Mouse (Mus musculus) liver, embryonic 11.5 days (tissue): ENCODE results near the gene Map1lc3b. TPM values are rescaled to one million over a fixed set of nuclear protein-coding genes. Genes with fewer than 3 reads are reported as not detected.

Source experiments
- ATAC-seq: fragments of 200-750 bp; cut with Nextera tagmentation; replicated peaks from 2 replicates; pipeline ENCODE4 v1.8.0; 2017; ENCODE audit warnings: moderate number of reproducible peaks, mild to moderate bottlenecking, moderate TSS enrichment, moderate library complexity; ENCODE audit not compliant: low FRiP score
- DNase-seq: peaks from one replicate; pipeline ENCODE4 v3.0.0-alpha.2; 2017; ENCODE audit warnings: low spot score
- H3K27ac ChIP-seq: fragments of 300-500 bp; sonication (generic); 2 replicates; pipeline ENCODE4 v1.5.1; 2014; ENCODE audit warnings: mild to moderate bottlenecking, low read depth, low read length, control low read depth
- H3K27me3 ChIP-seq: fragments of 300-500 bp; sonication (generic); replicated peaks from 2 replicates; pipeline ENCODE4 v1.6.1; 2014; ENCODE audit warnings: low read length, mixed read lengths; ENCODE audit not compliant: control insufficient read depth, insufficient read depth
- H3K36me3 ChIP-seq: fragments of 300-500 bp; sonication (generic); 2 replicates; pipeline ENCODE4 v1.6.1; 2014; ENCODE audit warnings: mild to moderate bottlenecking, low read length, moderate library complexity, mixed read lengths; ENCODE audit not compliant: control insufficient read depth, insufficient read depth
- H3K4me1 ChIP-seq: fragments of 300-500 bp; sonication (generic); replicated peaks from 2 replicates; pipeline ENCODE4 v1.6.1; 2014; ENCODE audit warnings: low read length, mixed read lengths; ENCODE audit not compliant: control insufficient read depth, insufficient read depth
- H3K4me2 ChIP-seq: fragments of 300-500 bp; sonication (generic); 2 replicates; pipeline ENCODE4 v1.6.1; 2014; ENCODE audit warnings: mild to moderate bottlenecking, control low read depth, moderate library complexity
- H3K4me3 ChIP-seq: fragments of 300-500 bp; sonication (generic); 2 replicates; pipeline ENCODE4 v1.5.1; 2014; ENCODE audit warnings: low read depth, low read length, control low read depth
- H3K9ac ChIP-seq: fragments of 300-500 bp; sonication (generic); 2 replicates; pipeline ENCODE4 v1.6.1; 2014; ENCODE audit warnings: low read depth, low read length, control low read depth
- H3K9me3 ChIP-seq: fragments of 300-500 bp; sonication (generic); 2 replicates; pipeline ENCODE4 v1.6.1; 2016; ENCODE audit warnings: low read length, inconsistent platforms, mixed read lengths; ENCODE audit not compliant: control insufficient read depth
- WGBS: fragments of 180-500 bp; shearing (Covaris S2); extraction: QIAGEN DNeasy Blood & Tissue Kit; methylation state at CpG from one replicate; pipeline ENCODE4 v1.1.7; 2014; 5-methylcytosine and 5-hydroxymethylcytosine counted together
- polyA plus RNA-seq: library from polyadenylated mRNA; unstranded; fragments of >200 nt; fragmentation: Nextera tagmentation; extraction: Ambion mirVana; gene quantifications from 2 replicates; pipeline ENCODE4 v1.2.1, GENCODE M21; 2014

The Map1lc3b gene
- polyA plus RNA-seq, 1 experiment from 2014 or later, result 167 TPM

DNA sequence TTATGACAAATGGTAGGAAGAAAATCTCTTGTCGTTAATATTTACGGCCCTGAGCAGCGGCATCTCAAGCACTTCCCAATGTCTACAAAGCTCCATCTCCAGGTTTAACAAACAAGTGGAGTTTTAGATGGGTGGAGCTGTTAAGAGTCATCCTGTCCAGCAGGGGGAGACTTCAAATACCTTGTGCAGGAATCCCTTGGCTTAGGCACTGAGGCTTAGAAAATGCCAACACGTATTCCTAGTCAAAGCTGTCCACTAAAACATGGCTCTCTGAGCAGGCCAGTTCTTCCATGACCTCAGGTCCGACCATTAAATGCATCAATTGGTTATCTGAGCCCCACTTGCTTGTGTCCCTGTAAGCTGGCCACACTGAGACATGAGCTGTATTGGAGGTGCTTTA is 17.5 kb downstream of the Map1lc3b start:
- no peak overlapping the region for H3K4me2 ChIP-seq
- H3K9ac ChIP-seq, result no peak overlapping the region
- 85% methylated on average over 5 of the region's 5 CpGs for WGBS
- no peaks in the 10 kb centered on the region for H3K9me3 ChIP-seq
- no peaks in the 10 kb centered on the region for H3K4me1 ChIP-seq
- no peaks in the 10 kb centered on the region for H3K27me3 ChIP-seq
- no peak overlapping the region for H3K4me3 ChIP-seq
- no peak for DNase-seq
- no peak for ATAC-seq
- H3K36me3 ChIP-seq, result peaks cover 17% of the 10 kb centered on the region
- H3K27ac ChIP-seq, result no peak overlapping the region

DNA sequence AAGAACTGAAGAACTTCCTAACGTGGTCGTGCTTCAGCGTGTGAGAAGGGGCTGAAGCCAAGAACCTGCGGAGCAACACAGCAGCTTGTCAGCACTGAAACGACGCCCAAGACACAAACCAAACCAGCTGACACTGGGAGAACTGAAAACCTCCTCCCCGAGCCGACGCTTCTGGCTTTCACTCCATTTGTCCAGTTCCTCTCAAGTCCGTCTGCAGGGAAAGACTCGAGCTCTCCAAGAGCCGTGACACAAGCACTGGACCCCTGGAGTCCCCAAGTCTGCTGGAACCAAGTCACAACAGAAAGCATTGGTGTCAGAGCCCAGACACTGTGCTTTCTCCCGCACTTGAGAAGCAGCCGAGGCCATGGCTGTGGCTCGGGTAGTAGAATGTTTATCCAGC is 19.1 kb downstream of the Map1lc3b start:
- WGBS, result 87% methylated on average over 15 of the region's 15 CpGs
- no peak overlapping the region for H3K9ac ChIP-seq
- H3K4me1 ChIP-seq, result no peaks in the 10 kb centered on the region
- H3K9me3 ChIP-seq, result no peaks in the 10 kb centered on the region
- no peak for ATAC-seq
- no peak overlapping the region for H3K27ac ChIP-seq
- no peak overlapping the region for H3K4me3 ChIP-seq
- peaks cover 12% of the 10 kb centered on the region for H3K36me3 ChIP-seq
- H3K4me2 ChIP-seq, result no peak overlapping the region
- DNase-seq, result no peak
- no peaks in the 10 kb centered on the region for H3K27me3 ChIP-seq

- DNase-seq (no peak), ATAC-seq (no peak)
- WGBS, result 90% methylated on average over 11 of the region's 11 CpGs
- H3K4me1 ChIP-seq, result no peaks in the 10 kb centered on the region
- H3K27ac ChIP-seq, result no peak overlapping the region
- no peak overlapping the region for H3K9ac ChIP-seq
- no peaks in the 10 kb centered on the region for H3K27me3 ChIP-seq
- H3K4me2 ChIP-seq, result no peak overlapping the region
- no peak overlapping the region for H3K4me3 ChIP-seq
- H3K9me3 ChIP-seq, result no peaks in the 10 kb centered on the region
- H3K36me3 ChIP-seq, result peaks cover 7% of the 10 kb centered on the region; the same call in 1 of the 2 replicates
Observed at GRCm38 (mm10) chr8:121609916-121610315, 19.8 kb downstream of the Map1lc3b start.

- Histone ChIP-seq H3K4me1 (no peaks in the 10 kb centered on the region), H3K4me3 (no peak overlapping the region), H3K27me3 (no peaks in the 10 kb centered on the region), H3K36me3 (peaks cover 3% of the 10 kb centered on the region; the same call in 1 of the 2 replicates), H3K27ac (no peak overlapping the region), H3K9ac (no peak overlapping the region), H3K9me3 (no peaks in the 10 kb centered on the region), H3K4me2 (no peak overlapping the region)
- no peak for DNase-seq
- no peak for ATAC-seq
Observed at GRCm38 (mm10) chr8:121613419-121613818, 23.3 kb downstream of the Map1lc3b start.

GRCm38 (mm10) chr8:121619401-121619995 is 29.3 kb downstream of the Map1lc3b start:
- H3K4me3 ChIP-seq, result no peak overlapping the region
- H3K27me3 ChIP-seq, result no peaks in the 10 kb centered on the region
- no peak overlapping the region for H3K9ac ChIP-seq
- H3K4me2 ChIP-seq, result no peak overlapping the region
- H3K4me1 ChIP-seq, result peaks cover 2% of the 10 kb centered on the region
- DNase-seq, result no peak
- H3K9me3 ChIP-seq, result no peaks in the 10 kb centered on the region
- ATAC-seq, result peak; percentile 57; the same call in 1 of the 2 replicates
- H3K36me3 ChIP-seq, result no peaks in the 10 kb centered on the region; the same call in 1 of the 2 replicates
- no peak overlapping the region for H3K27ac ChIP-seq
- WGBS, result 55% methylated on average over 7 of the region's 7 CpGs

DNA sequence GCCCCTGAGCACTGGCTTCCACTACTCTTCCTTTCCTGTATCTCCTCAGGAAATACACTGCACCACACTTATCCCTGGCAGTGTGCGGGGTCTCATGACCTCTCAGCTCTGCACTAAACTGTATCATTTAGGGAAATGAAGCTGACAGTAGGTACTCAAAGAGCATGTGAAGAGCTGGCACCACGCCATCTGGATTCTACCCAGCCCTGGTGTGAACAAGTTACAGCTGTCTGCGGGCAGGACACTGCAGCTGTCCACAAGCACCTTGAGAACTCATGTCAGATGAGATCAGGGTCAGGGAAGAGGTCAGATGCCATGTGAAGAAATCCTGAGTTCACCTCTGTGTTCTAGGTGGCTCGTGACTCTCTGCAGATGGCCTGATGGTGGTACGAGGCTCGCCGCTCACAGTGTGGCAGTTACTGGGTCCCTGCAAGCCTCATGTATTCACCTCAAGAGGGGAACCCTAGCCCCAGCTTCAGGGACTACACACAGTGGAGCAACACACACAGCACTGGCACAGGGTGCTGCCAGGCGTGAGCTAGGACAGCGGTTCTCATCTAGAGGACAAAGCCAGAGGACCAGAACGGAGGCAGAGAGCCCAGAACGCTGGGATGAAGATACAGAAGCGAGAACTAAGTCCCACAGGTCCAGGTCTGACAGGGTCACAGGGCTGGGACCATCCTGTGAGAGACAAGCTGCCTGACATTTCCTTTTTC is 30.8 kb downstream of the Map1lc3b start:
- H3K27ac ChIP-seq, result no peak overlapping the region
- ATAC-seq, result no peak
- H3K27me3 ChIP-seq, result no peaks in the 10 kb centered on the region
- 83% methylated on average over 12 of the region's 12 CpGs for WGBS
- H3K4me2 ChIP-seq, result no peak overlapping the region
- DNase-seq, result no peak
- no peak overlapping the region for H3K4me3 ChIP-seq
- H3K9me3 ChIP-seq, result no peaks in the 10 kb centered on the region
- H3K4me1 ChIP-seq, result peaks cover 6% of the 10 kb centered on the region
- H3K36me3 ChIP-seq, result no peaks in the 10 kb centered on the region; the same call in 1 of the 2 replicates
- no peak overlapping the region for H3K9ac ChIP-seq

DNA sequence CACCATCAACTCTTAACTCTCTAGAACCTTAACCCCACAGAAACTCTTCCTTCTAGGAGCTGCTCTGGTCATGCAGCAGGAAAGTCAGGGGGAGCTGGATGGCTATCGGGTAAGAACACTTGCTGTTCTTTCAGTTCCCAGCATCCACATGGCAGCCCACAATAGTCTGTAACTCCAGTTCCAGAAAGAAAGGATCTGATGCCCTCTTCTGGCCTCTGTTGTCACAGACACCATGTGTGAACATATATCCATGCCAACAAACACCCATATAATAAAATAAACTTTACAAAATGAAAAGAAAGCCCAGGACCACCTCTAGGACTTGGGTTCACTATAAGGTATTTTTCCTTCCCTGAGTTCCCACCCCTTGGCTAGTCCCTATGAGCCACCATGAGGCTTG is 31.7 kb downstream of the Map1lc3b start:
- Histone ChIP-seq H3K9ac (no peak overlapping the region), H3K4me2 (no peak overlapping the region), H3K4me1 (peaks cover 6% of the 10 kb centered on the region), H3K27me3 (no peaks in the 10 kb centered on the region), H3K9me3 (no peaks in the 10 kb centered on the region), H3K36me3 (no peaks in the 10 kb centered on the region; the same call in 1 of the 2 replicates), H3K4me3 (no peak overlapping the region), H3K27ac (no peak overlapping the region)
- DNase-seq (no peak), ATAC-seq (no peak)
- WGBS, result 54% methylated on average over 1 of the region's 1 CpGs

DNA sequence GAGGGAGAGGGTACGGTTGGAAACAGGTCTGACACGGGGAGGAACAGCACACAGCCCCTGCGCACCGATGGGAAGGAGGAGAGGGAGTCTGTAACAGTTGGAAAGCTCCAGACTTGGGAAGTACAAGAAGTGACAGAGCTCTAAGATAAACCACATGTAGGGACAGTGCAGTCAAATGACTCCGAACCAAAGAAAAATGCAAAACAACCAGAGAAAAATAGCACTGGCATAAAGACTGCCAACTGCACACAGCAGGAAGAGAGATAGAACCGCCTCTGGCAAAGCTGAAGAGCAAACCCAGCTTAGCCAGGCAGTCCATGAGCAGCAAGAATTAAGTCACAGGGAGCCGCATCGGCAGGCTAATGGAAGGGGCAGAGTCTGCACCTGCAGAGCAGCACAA is 32.9 kb downstream of the Map1lc3b start:
- Histone ChIP-seq H3K27ac (no peak overlapping the region), H3K27me3 (no peaks in the 10 kb centered on the region), H3K4me3 (no peak overlapping the region), H3K4me1 (peaks cover 6% of the 10 kb centered on the region), H3K4me2 (no peak overlapping the region), H3K9ac (no peak overlapping the region), H3K36me3 (no peaks in the 10 kb centered on the region; the same call in 1 of the 2 replicates), H3K9me3 (no peaks in the 10 kb centered on the region)
- ATAC-seq, result no peak
- WGBS, result 84% methylated on average over 8 of the region's 8 CpGs
- no peak for DNase-seq

GRCm38 (mm10) chr8:121628681-121629080 is 38.5 kb downstream of the Map1lc3b start:
- Histone ChIP-seq H3K4me1 (peaks cover 8% of the 10 kb centered on the region), H3K9me3 (no peaks in the 10 kb centered on the region), H3K4me2 (no peak overlapping the region), H3K27me3 (no peaks in the 10 kb centered on the region), H3K27ac (no peak overlapping the region), H3K4me3 (no peak overlapping the region), H3K9ac (no peak overlapping the region), H3K36me3 (peaks cover 5% of the 10 kb centered on the region; the same call in 1 of the 2 replicates)
- ATAC-seq, result no peak
- 79% methylated on average over 4 of the region's 4 CpGs for WGBS
- no peak for DNase-seq
